Mouse (Mus musculus) MEL (cell line): ENCODE data around the gene Tmem28. TPM values are rescaled to one million over a fixed set of nuclear protein-coding genes. Genes with fewer than 3 reads are reported as not detected.

Experiments used
- DNase-seq: peaks from one replicate; pipeline ENCODE4 v3.0.0; 2011; ENCODE audit warnings: low read depth, low spot score
- H3K27ac ChIP-seq: 2 replicates; pipeline ENCODE4 v1.5.1; 2012; ENCODE audit warnings: low read depth, mild to moderate bottlenecking, control low read depth, low read length, moderate library complexity; ENCODE audit not compliant: control insufficient read depth
- H3K27me3 ChIP-seq, 2 experiments: fragments of 150-350 bp in 1 of 2; sonication (generic) in 1 of 2; 2 replicates each; pipeline ENCODE4 v1.6.1; 2012; ENCODE audit warnings: low read length in 2 of 2, mild to moderate bottlenecking in 2 of 2, improper control_type of control experiment in 1 of 2, moderate library complexity in 1 of 2; ENCODE audit not compliant: insufficient read depth in 2 of 2, control insufficient read depth in 1 of 2
- H3K36me3 ChIP-seq, 2 experiments: 2 replicates each; pipeline ENCODE4 v1.6.1; 2012 to 2014; ENCODE audit warnings: low read length in 2 of 2, improper control_type of control experiment in 1 of 2, inconsistent platforms in 1 of 2, mild to moderate bottlenecking in 1 of 2; ENCODE audit not compliant: insufficient read depth in 2 of 2, control insufficient read depth in 1 of 2
- H3K4me1 ChIP-seq, 2 experiments: fragments of 150-350 bp in 1 of 2; sonication (generic) in 1 of 2; 2 replicates each; pipeline ENCODE4 v1.6.1; 2012; ENCODE audit warnings: low read length in 2 of 2, improper control_type of control experiment in 1 of 2, mild to moderate bottlenecking in 1 of 2; ENCODE audit not compliant: insufficient read depth in 2 of 2, control insufficient read depth in 1 of 2
- H3K4me3 ChIP-seq, 2 experiments: fragments of 150-350 bp in 1 of 2; sonication (generic) in 1 of 2; 2 replicates each; pipeline ENCODE4 v1.5.1; 2012; ENCODE audit warnings: low read depth in 2 of 2, low read length in 2 of 2, mild to moderate bottlenecking in 2 of 2, moderate library complexity in 2 of 2, control low read depth in 1 of 2, improper control_type of control experiment in 1 of 2; ENCODE audit not compliant: control insufficient read depth in 1 of 2, insufficient read depth in 1 of 2
- H3K79me2 ChIP-seq: 2 replicates; pipeline ENCODE4 v1.6.1; 2012; ENCODE audit warnings: mild to moderate bottlenecking, low read length, moderate library complexity; ENCODE audit not compliant: control insufficient read depth, poor library complexity, insufficient read depth
- H3K9ac ChIP-seq: 2 replicates; pipeline ENCODE4 v1.6.1; 2012; ENCODE audit warnings: low read depth, mild to moderate bottlenecking, control low read depth, low read length, moderate library complexity; ENCODE audit not compliant: control insufficient read depth, poor library complexity, severe bottlenecking
- H3K9me3 ChIP-seq: fragments of 150-350 bp; sonication (generic); replicated peaks from 2 replicates; pipeline ENCODE4 v1.6.1; 2012; ENCODE audit warnings: mild to moderate bottlenecking, low read length, improper control_type of control experiment, moderate library complexity; ENCODE audit not compliant: insufficient read depth
- BHLHE40 ChIP-seq: IDR thresholded peaks from 2 replicates; pipeline ENCODE4 v1.6.1; 2012; ENCODE audit warnings: low read depth, mild to moderate bottlenecking, inconsistent platforms, low read length, improper control_type of control experiment, borderline replicate concordance
- CHD2 ChIP-seq: IDR thresholded peaks from 2 replicates; pipeline ENCODE4 v1.6.1; 2011; ENCODE audit warnings: low read length, improper control_type of control experiment
- CTCF ChIP-seq, 3 experiments: IDR thresholded peaks in 2 of 3; conservative IDR thresholded peaks in 1 of 3; 2 replicates each; pipeline ENCODE4 v1.5.1; 2011 to 2012; ENCODE audit warnings: low read length in 3 of 3, low read depth in 2 of 3, mild to moderate bottlenecking in 2 of 3, improper control_type of control experiment in 1 of 3, inconsistent platforms in 1 of 3, mixed read lengths in 1 of 3, moderate library complexity in 1 of 3; ENCODE audit not compliant: control insufficient read depth in 1 of 3, insufficient read depth in 1 of 3, poor library complexity in 1 of 3, severe bottlenecking in 1 of 3
- E2F4 ChIP-seq: IDR thresholded peaks from 2 replicates; pipeline ENCODE4 v1.6.1; 2011; ENCODE audit warnings: low read depth, low read length, improper control_type of control experiment, borderline replicate concordance
- ELF1 ChIP-seq: IDR thresholded peaks from 2 replicates; pipeline ENCODE4 v1.6.1; 2014; ENCODE audit warnings: low read depth, mild to moderate bottlenecking, inconsistent platforms, low read length, improper control_type of control experiment, moderate library complexity
- EP300 ChIP-seq, 2 experiments: IDR thresholded peaks; 2 replicates each; pipeline ENCODE4 v1.6.1; 2011; ENCODE audit warnings: improper control_type of control experiment in 2 of 2, low read length in 2 of 2, low read depth in 1 of 2, mild to moderate bottlenecking in 1 of 2
- ETS1 ChIP-seq: IDR thresholded peaks from 2 replicates; pipeline ENCODE4 v1.6.1; 2012; ENCODE audit warnings: low read depth, mild to moderate bottlenecking, inconsistent platforms, low read length, improper control_type of control experiment, moderate library complexity
- GABPA ChIP-seq: IDR thresholded peaks from 2 replicates; pipeline ENCODE4 v1.6.1; 2012; ENCODE audit warnings: low read depth, mild to moderate bottlenecking, inconsistent platforms, low read length, improper control_type of control experiment, moderate library complexity
- GATA1 ChIP-seq: IDR thresholded peaks from 2 replicates; pipeline ENCODE4 v1.6.1; 2011; ENCODE audit warnings: low read depth, low read length, improper control_type of control experiment
- KAT2A ChIP-seq: conservative IDR thresholded peaks from 2 replicates; pipeline ENCODE4 v1.6.1; 2012; ENCODE audit warnings: low read depth, low read length, improper control_type of control experiment, inconsistent platforms
- MAFK ChIP-seq: IDR thresholded peaks from 2 replicates; pipeline ENCODE4 v1.6.1; 2011; ENCODE audit warnings: low read depth, mild to moderate bottlenecking, low read length, improper control_type of control experiment, borderline replicate concordance
- MEF2A ChIP-seq: IDR thresholded peaks from 2 replicates; pipeline ENCODE4 v1.6.1; 2014; ENCODE audit warnings: low read depth, mild to moderate bottlenecking, inconsistent platforms, low read length, improper control_type of control experiment; ENCODE audit not compliant: poor library complexity, insufficient replicate concordance, severe bottlenecking; ENCODE audit errors: extremely low read depth
- MYB ChIP-seq: IDR thresholded peaks from 2 replicates; pipeline ENCODE4 v1.6.1; 2011; ENCODE audit warnings: mild to moderate bottlenecking, low read depth, low read length, improper control_type of control experiment
- NRF1 ChIP-seq: IDR thresholded peaks from 2 replicates; pipeline ENCODE4 v1.6.1; 2014; ENCODE audit warnings: low read depth, mild to moderate bottlenecking, inconsistent platforms, low read length, improper control_type of control experiment, moderate library complexity; ENCODE audit not compliant: poor library complexity, insufficient read depth, severe bottlenecking
- POLR2A ChIP-seq, 2 experiments: IDR thresholded peaks; 2 replicates each; pipeline ENCODE4 v1.6.1; 2011 to 2012; ENCODE audit warnings: low read length in 2 of 2, mild to moderate bottlenecking in 2 of 2, control low read depth in 1 of 2, improper control_type of control experiment in 1 of 2, low read depth in 1 of 2, moderate library complexity in 1 of 2; ENCODE audit not compliant: control insufficient read depth in 1 of 2, insufficient read depth in 1 of 2, poor library complexity in 1 of 2
- POLR2AphosphoS5 ChIP-seq: IDR thresholded peaks from 2 replicates; pipeline ENCODE4 v1.6.1; 2012; ENCODE audit warnings: low read depth, borderline replicate concordance, mild to moderate bottlenecking, inconsistent platforms, low read length, moderate library complexity, mixed read lengths
- RAD21 ChIP-seq: IDR thresholded peaks from 2 replicates; pipeline ENCODE4 v1.6.1; 2011; ENCODE audit warnings: mild to moderate bottlenecking, low read depth, low read length, improper control_type of control experiment
- RCOR1 ChIP-seq: IDR thresholded peaks from 2 replicates; pipeline ENCODE4 v1.6.1; 2012; ENCODE audit warnings: low read depth, mild to moderate bottlenecking, inconsistent platforms, low read length, improper control_type of control experiment
- SMC3 ChIP-seq: IDR thresholded peaks from 2 replicates; pipeline ENCODE4 v1.6.1; 2011; ENCODE audit warnings: low read depth, low read length, improper control_type of control experiment
- TCF12 ChIP-seq: IDR thresholded peaks from 2 replicates; pipeline ENCODE4 v1.6.1; 2014; ENCODE audit warnings: low read depth, mild to moderate bottlenecking, inconsistent platforms, low read length, improper control_type of control experiment, moderate library complexity
- UBTF ChIP-seq: IDR thresholded peaks from 2 replicates; pipeline ENCODE4 v1.6.1; 2012; ENCODE audit warnings: low read depth, mild to moderate bottlenecking, inconsistent platforms, low read length, improper control_type of control experiment, moderate library complexity, borderline replicate concordance; ENCODE audit not compliant: insufficient read depth
- ZMIZ1 ChIP-seq: IDR thresholded peaks from 2 replicates; pipeline ENCODE4 v1.6.1; 2012; ENCODE audit warnings: low read depth, mild to moderate bottlenecking, inconsistent platforms, low read length, improper control_type of control experiment, moderate library complexity
- ZNF384 ChIP-seq: IDR thresholded peaks from 2 replicates; pipeline ENCODE4 v1.6.1; 2012; ENCODE audit warnings: low read depth, mild to moderate bottlenecking, inconsistent platforms, low read length, improper control_type of control experiment
- polyA plus RNA-seq, 2 experiments: library from polyadenylated mRNA; stranded (reverse) in 1 of 2; unstranded in 1 of 2; fragments of >175 nt in 1 of 2; fragments of >200 nt in 1 of 2; gene quantifications; 2 replicates each; pipeline versions ENCODE4 v1.2.1 to v1.2.4; 2012; ENCODE audit warnings: low replicate concordance in 2 of 2, low read depth in 1 of 2; ENCODE audit not compliant: insufficient read length in 2 of 2, insufficient read depth in 1 of 2, missing spikeins in 1 of 2
- total RNA-seq: library from RNA; depleted of rRNA; stranded (reverse); fragments of 300-350 nt; gene quantifications from 2 replicates; pipeline ENCODE4 v1.2.3, GENCODE M21; 2012; rRNA removed

Gene Tmem28
- total RNA-seq (not detected in 2 replicates), polyA plus RNA-seq (not detected)

DNA sequence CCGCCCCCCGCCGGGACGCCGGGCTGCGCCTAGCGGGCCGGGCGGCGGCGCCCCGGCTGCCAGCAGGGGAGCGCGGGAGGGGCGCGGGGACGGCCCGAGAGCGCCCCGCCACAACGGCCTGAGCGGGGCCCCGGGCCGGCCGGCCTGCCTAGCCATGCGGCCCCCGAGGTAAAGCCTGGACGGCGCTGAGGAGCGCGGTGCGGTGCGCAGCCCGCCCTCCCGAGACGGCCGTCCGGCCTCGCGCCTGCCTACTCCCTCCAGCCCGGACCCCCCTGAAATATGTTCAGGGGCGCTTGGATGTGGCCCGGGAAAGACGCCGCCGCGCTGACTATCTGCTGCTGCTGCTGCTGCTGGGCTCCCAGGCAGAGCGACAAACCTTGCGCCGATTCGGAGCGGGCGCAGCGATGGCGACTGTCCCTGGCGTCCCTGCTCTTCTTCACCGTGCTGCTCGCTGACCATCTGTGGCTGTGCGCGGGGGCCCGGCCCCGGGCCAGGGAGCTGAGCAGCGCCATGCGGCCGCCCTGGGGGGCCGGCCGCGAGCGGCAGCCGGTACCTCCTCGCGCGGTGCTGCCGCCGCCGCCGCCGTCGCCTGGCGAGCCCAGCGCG lies at the start of gene Tmem28:
Tmem28 (plus strand) TSS at position 232 of the 606 bp plus-strand sequence.
- no peaks in the 10 kb centered on the region for H3K4me1 ChIP-seq
- H3K9ac ChIP-seq = no peak within 1 kb of the TSS
- no peak within 1 kb of the TSS for H3K4me3 ChIP-seq
- DNase-seq = no peak
- no peaks in the 10 kb centered on the region for H3K9me3 ChIP-seq
- H3K36me3 ChIP-seq = no peaks in the 10 kb centered on the region
- no peaks in the 10 kb centered on the region for H3K79me2 ChIP-seq
- TF ChIP-seq CTCF (IDR thresholded peaks at IDR 0.05 in 2 of 3, conservative IDR thresholded peaks at IDR 0.05 in 1 of 3; ENCODE audit: control insufficient read depth in 1 of 3, insufficient read depth in 1 of 3, low read depth in 2 of 3, low read length in 3 of 3, poor library complexity in 1 of 3, severe bottlenecking in 1 of 3) = no peak
- no peak for TF ChIP-seq POLR2AphosphoS5
- TF ChIP-seq KAT2A = no peak
- no peak for TF ChIP-seq POLR2A (IDR thresholded peaks at IDR 0.05; ENCODE audit: control insufficient read depth in 1 of 2, insufficient read depth in 1 of 2, low read depth in 1 of 2, low read length in 2 of 2, poor library complexity in 1 of 2)
- no peak for TF ChIP-seq MYB
- TF ChIP-seq SMC3 = no peak
- TF ChIP-seq CHD2 = no peak
- no peak for TF ChIP-seq GABPA
- TF ChIP-seq EP300 (IDR thresholded peaks at IDR 0.05; ENCODE audit: low read depth in 1 of 2, low read length in 2 of 2) = no peak
- TF ChIP-seq ELF1 = no peak
- no peak for TF ChIP-seq RAD21
- TF ChIP-seq ETS1 = no peak
- no peak for TF ChIP-seq RCOR1
- no peak for TF ChIP-seq MEF2A
- TF ChIP-seq ZMIZ1 = no peak
- no peak for TF ChIP-seq E2F4
- TF ChIP-seq UBTF = no peak
- no peaks in the 10 kb centered on the region for H3K27me3 ChIP-seq
- no peak within 1 kb of the TSS for H3K27ac ChIP-seq

DNA sequence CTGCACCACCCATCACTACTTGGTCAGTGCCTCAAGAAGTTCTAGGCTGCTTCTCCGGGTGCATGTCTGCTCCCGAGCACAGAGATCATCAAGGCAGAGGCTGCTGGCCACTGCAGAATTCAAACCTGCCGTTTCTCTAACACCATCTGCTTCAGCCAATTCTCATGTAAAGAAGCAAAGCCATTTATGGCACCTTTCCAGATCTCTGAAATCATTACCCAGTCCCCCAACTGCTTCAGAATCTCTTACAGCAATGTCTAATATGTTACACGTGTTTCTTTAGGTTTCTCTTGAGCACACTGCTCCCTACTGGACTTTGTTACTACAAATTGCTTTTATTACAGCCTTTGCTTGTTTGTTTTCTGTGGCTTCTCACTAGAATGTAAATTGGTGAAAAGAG lies 40.5 kb upstream of the Tmem28 start:
- no peak for DNase-seq
- Histone ChIP-seq H3K9ac (no peak overlapping the region), H3K4me3 (no peak overlapping the region), H3K4me1 (no peaks in the 10 kb centered on the region), H3K27me3 (no peaks in the 10 kb centered on the region)
- TF ChIP-seq BHLHE40 (no peak), MEF2A (no peak), TCF12 (no peak), ZNF384 (no peak), KAT2A (no peak), NRF1 (no peak), GATA1 (no peak), MAFK (no peak)
- TF ChIP-seq, all 39 proteins: peak for 0
- H3K9me3 ChIP-seq = no peaks in the 10 kb centered on the region
- no peak overlapping the region for H3K27ac ChIP-seq
- no peaks in the 10 kb centered on the region for H3K79me2 ChIP-seq
- H3K36me3 ChIP-seq = no peaks in the 10 kb centered on the region
